In genomic region chr6:126134155-126134906, GRCm38 (mm10) we compare ENCODE assay signal across 15 mouse cellular contexts. TPM values are rescaled to one million over a fixed set of nuclear protein-coding genes. Genes with fewer than 3 reads are reported as not detected.
DNase-seq lines count a peak whose midpoint lies in the region; ATAC-seq and TF ChIP-seq lines count a peak whose summit lies in the region.
"Had no signal": no experiment of that assay in that cellular context is flagged by ENCODE, and none has a peak within 500 bp of the region (broad histone marks: within the 10 kb centered on the region; RNA-seq: fewer than 3 reads in every experiment).

No protein-coding gene starts in this region.

- intact Hi-C loops in gastrocnemius, adult 2 months (cut with DNase I): no loop called here

- H3K4me3 ChIP-seq in gastrocnemius, adult 2 months: peak overlapping the region; percentile 21
- H3K4me3 ChIP-seq in limb, embryonic 13.5 days: no peak overlapping the region

- H3K36me3 ChIP-seq in limb, embryonic 13.5 days: peaks cover 7% of the 10 kb centered on the region

- 13% methylated on average over 19 of the region's 19 CpGs for WGBS in limb, embryonic 13.5 days

- peak overlapping the region; percentile 50 for H3K4me2 ChIP-seq in limb, embryonic 13.5 days (replicated peaks)

- H3K9ac ChIP-seq in limb, embryonic 13.5 days: 0 out of 2 replicates have a peak overlapping the region, but pooled peaks have one; percentile 6

- peaks cover 32% of the 10 kb centered on the region for H3K4me1 ChIP-seq in limb, embryonic 13.5 days

- no peaks in the 10 kb centered on the region for H3K9me3 ChIP-seq in limb, embryonic 13.5 days

- TF ChIP-seq CTCF in gastrocnemius, adult 2 months (IDR thresholded peaks at IDR 0.05): no peak

- DNase-seq in gastrocnemius, adult 2 months: no peak
- no peak for DNase-seq in gastrocnemius, adult 18-20 months (ENCODE audit: low spot score)
- DNase-seq in embryo, embryonic 9.5 days (ENCODE audit: extremely low spot score): peak; percentile 29
- DNase-seq in kidney, adult 9 months: peak; percentile 57
- DNase-seq in layer of hippocampus, postnatal 10 days (ENCODE audit: low spot score in 2 of 2): no peak
- DNase-seq in right cerebral cortex, adult 2 months (ENCODE audit: low spot score in 2 of 2): no peak
- DNase-seq: cerebellum, adult 18-20 months; liver; spleen, adult 18-20 months; thymus, adult 18-20 months had no signal

- H3K27me3 ChIP-seq in limb, embryonic 13.5 days: no peaks in the 10 kb centered on the region

- peak overlapping the region; percentile 62 for H3K27ac ChIP-seq in gastrocnemius, adult 2 months
- peak overlapping the region; percentile 66; the same call in 1 of the 2 replicates for H3K27ac ChIP-seq in limb, embryonic 13.5 days

- peak; percentile 81 for ATAC-seq in limb, embryonic 13.5 days (ENCODE audit: low FRiP score, low read depth)
- no peak for ATAC-seq in granulocyte monocyte progenitor cell, adult 5-6 weeks (replicated peaks; ENCODE audit: poor library complexity, severe bottlenecking)
- ATAC-seq: intestine, postnatal 0 days; midbrain, embryonic 16.5 days had no signal

RNA-seq across cellular contexts. Expression of gene Ntf3, which starts 32.4 kb away (rescaled TPM):
- 1 to 10 TPM; 1.4 to 2.4 TPM for total RNA-seq in gastrocnemius, adult 2 months (2021)
- 1 to 10 TPM; 1.5 to 1.8 TPM for total RNA-seq in gastrocnemius, adult 18-20 months (2021)
- 23.3 and 26.2 TPM in 2 replicates for polyA plus RNA-seq in limb, embryonic 13.5 days (2015; fragmentation: Nextera tagmentation; extraction: Ambion mirVana)
- total RNA-seq in granulocyte monocyte progenitor cell, adult 5-6 weeks (2014; fragmentation: Nextera tagmentation): not detected in 2 replicates
- total RNA-seq in granulocyte monocyte progenitor cell, adult 5-6 weeks (2017): not detected in 2 replicates
- 10 to 100 TPM in 1 of 2 experiments, 1 to 10 TPM in 1; 8.6 to 11.5 TPM for total RNA-seq in layer of hippocampus, postnatal 10 days (2021)
- polyA plus RNA-seq: C2C12 had no signal

Comparison
In these comparisons a context has a peak if more than half of its experiments do, and no peak if none do; other contexts are left out.
1. DNase-seq: peak in embryo, embryonic 9.5 days (single experiment) and kidney, adult 9 months (single experiment); none in gastrocnemius, adult 2 months (single experiment), gastrocnemius, adult 18-20 months (single experiment), layer of hippocampus, postnatal 10 days (0 of 2) and right cerebral cortex, adult 2 months (0 of 2).